Mouse (Mus musculus): ENCODE measurements around the gene Snai1. TPM values are rescaled to one million over a fixed set of nuclear protein-coding genes. Genes with fewer than 3 reads are reported as not detected.

Snai1 gene
- polyA plus RNA-seq, 1 experiment from 2014 or later, result 16.1 TPM

DNA sequence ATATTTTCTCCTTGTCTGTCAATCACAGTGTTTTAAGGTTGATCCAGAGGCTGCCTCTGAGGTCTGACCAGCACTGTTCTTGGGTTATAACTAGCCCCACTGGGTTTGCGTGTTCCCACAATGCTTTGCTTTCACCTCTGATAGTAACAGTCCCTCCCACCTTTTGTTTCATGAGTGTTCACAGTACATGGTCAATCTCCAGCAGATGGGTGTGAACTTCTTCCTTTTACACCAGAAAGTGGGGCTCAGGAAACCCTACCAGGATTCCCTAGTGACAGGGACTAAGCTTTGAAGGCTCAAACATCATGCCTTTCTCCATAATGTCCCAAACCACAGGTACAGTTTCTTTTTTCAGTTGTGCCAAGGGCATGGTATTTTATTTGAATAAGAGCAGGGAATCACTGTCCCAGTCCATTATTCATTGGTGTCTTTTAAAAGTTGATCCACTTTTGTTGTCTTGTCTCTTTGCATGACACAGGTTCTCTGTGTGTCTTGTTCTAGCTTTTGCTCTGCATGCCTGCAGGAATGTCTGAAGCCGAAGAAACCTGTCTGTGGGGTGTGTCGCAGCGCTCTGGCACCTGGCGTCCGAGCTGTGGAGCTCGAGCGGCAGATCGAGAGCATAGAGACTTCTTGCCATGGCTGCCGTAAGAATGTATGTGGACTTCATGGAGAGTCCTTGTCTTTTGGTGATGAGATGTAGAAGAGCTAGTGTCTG is 31.3 kb upstream of the Snai1 start:
- Histone ChIP-seq H3K27ac (no peak overlapping the region), H3K27me3 (replicated peaks) (no peaks in the 10 kb centered on the region), H3K9ac (no peak overlapping the region), H3K36me3 (peaks cover 23% of the 10 kb centered on the region), H3K4me1 (replicated peaks) (peaks cover 35% of the 10 kb centered on the region), H3K4me3 (replicated peaks) (no peak overlapping the region), H3K9me3 (no peaks in the 10 kb centered on the region), H3K4me2 (replicated peaks) (no peak overlapping the region)
- ATAC-seq, result no peak
- WGBS, result 94% methylated on average over 10 of the region's 10 CpGs

DNA sequence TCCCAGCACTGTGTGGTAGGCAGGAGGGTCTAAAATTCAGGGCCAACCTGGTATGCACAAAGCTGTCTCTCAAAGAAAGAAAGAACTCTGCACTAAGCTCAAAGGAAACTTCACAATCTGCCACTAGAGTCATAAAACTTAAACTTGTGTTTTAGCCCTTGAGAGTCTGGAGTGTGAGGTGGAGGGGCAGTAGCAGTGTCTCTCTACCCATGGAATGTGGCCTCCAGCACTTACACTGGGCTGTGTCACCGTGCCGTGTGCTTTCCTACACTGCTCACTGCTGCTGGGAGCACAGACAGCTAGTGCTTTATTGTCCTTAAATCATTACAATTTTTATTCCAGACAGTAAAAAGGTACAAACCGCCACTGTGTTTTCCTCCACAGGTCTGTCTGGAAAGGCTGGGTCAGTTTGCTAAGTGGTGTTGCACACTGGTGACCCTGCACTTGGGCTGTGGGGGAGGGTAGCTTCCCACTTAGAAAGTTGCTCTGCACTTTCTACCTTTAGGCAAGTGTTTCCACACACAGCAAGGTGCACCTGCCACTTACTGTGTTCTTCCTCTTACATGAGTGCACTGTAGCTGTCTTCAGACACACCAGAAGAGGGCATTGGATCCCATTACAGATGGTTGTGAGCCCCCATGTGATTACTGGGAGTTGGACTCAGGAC is 30.1 kb upstream of the Snai1 start:
- WGBS, result 91% methylated on average over 3 of the region's 3 CpGs
- Histone ChIP-seq H3K27ac (no peak overlapping the region), H3K4me1 (replicated peaks) (peaks cover 31% of the 10 kb centered on the region), H3K27me3 (replicated peaks) (no peaks in the 10 kb centered on the region), H3K9ac (no peak overlapping the region), H3K36me3 (peaks cover 34% of the 10 kb centered on the region), H3K4me3 (replicated peaks) (no peak overlapping the region), H3K9me3 (no peaks in the 10 kb centered on the region), H3K4me2 (replicated peaks) (no peak overlapping the region)
- no peak for ATAC-seq

DNA sequence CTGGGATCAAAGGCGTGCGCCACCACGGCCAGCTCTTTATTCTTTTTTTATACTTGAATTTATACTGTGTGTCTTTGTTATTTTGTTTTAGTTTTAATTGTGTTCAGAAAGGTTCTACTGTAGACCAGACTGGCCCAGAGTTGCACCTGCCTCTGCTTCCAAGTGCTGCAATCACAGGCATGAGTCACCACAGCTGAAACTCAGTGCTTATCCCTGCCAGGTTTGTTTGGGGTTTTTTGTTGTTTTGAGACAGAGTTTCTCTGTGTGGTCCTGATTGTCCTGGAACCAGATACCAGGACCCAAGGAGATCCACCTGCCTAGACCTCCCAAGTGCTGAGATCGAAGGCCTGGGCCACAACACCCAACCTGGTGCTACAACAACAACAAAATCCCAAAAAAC is 29.4 kb upstream of the Snai1 start:
- ATAC-seq, result no peak
- no peak overlapping the region for H3K27ac ChIP-seq
- WGBS, result 97% methylated on average over 4 of the region's 4 CpGs

DNA sequence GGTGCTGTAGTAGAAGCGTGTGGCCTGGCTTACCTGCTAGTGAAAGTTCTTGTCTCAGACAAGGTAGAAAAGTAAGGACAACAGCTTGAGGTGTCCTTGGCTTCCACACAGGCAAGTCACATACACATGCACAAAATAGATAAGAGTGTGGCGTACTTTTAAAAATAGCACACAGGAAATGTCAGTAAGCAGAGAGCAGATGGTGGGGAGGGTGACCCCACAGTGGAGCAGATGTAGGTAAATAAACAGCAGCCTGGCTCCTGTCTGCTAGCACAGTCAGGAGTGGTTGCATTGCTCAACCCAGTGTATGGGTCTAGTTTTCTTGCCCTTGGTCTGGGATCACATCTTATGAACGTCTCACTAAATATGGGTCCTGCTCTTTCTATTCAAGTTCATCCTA is 27.5 kb upstream of the Snai1 start:
- peaks cover 54% of the 10 kb centered on the region for H3K36me3 ChIP-seq
- 0 out of 2 replicates have a peak, but pooled peaks have one; percentile 24 for ATAC-seq

More for the DNA sequence above, 29.4 kb upstream of the Snai1 start:
- H3K27me3 ChIP-seq (replicated peaks), result no peaks in the 10 kb centered on the region
- H3K4me1 ChIP-seq (replicated peaks), result peaks cover 29% of the 10 kb centered on the region
- no peak overlapping the region for H3K4me2 ChIP-seq (replicated peaks)
- H3K9ac ChIP-seq, result no peak overlapping the region
- H3K4me3 ChIP-seq (replicated peaks), result no peak overlapping the region
- no peaks in the 10 kb centered on the region for H3K9me3 ChIP-seq
- peaks cover 37% of the 10 kb centered on the region for H3K36me3 ChIP-seq

DNA sequence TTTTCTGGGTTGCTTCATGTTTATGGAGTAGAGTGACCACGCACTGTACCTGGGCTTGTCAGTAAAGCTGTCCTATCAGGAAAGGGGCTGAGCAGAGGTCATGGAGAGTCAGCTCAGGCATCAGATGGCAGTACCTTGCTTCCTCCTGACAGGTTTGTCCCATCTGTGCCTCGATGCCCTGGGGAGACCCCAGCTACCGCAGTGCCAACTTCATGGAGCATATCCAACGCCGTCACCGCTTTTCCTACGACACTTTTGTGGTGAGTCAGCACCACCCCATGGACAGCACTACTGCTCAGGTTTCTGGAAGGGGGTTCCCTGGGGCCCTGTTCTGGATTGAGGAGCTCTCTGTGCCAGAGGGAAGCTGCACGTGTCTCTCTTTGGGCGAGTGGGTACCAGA is 25.6 kb upstream of the Snai1 start:
- H3K4me2 ChIP-seq (replicated peaks), result no peak overlapping the region
- WGBS, result 93% methylated on average over 9 of the region's 9 CpGs
- no peak for ATAC-seq
- peaks cover 63% of the 10 kb centered on the region for H3K36me3 ChIP-seq
- H3K27me3 ChIP-seq (replicated peaks), result no peaks in the 10 kb centered on the region
- H3K27ac ChIP-seq, result no peak overlapping the region
- no peak overlapping the region for H3K9ac ChIP-seq
- H3K4me3 ChIP-seq (replicated peaks), result no peak overlapping the region
- no peaks in the 10 kb centered on the region for H3K9me3 ChIP-seq
- H3K4me1 ChIP-seq (replicated peaks), result 0 out of 2 replicates have a peak, but pooled peaks cover 2% of the 10 kb centered on the region

More for the DNA sequence above, 27.5 kb upstream of the Snai1 start:
- Histone ChIP-seq H3K4me2 (replicated peaks) (no peak overlapping the region), H3K27me3 (replicated peaks) (no peaks in the 10 kb centered on the region), H3K9me3 (no peaks in the 10 kb centered on the region), H3K4me1 (replicated peaks) (peaks cover 13% of the 10 kb centered on the region), H3K9ac (no peak overlapping the region), H3K4me3 (replicated peaks) (no peak overlapping the region), H3K27ac (no peak overlapping the region)
- WGBS, result 77% methylated on average over 3 of the region's 3 CpGs

DNA sequence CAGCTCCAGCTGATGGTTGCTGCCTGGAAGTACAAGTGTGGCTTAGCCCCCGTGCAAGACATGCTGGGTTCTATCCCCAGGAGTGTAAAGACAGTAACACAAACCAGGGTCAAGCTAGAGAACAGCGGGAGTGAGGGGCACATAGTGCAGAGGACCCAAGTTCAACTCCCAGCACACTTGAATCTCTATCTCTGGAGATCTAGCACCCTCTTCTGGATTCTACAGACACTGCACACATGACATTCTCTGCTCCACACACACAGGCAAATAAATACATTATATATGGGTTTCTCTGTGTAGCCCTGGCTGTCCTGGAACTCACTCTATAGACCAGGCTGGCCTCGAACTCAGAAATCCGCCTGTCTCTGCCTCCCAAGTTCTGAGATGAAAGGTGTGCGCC is 25.0 kb upstream of the Snai1 start:
- Histone ChIP-seq H3K27me3 (replicated peaks) (no peaks in the 10 kb centered on the region), H3K36me3 (peaks cover 67% of the 10 kb centered on the region), H3K4me3 (replicated peaks) (no peak overlapping the region), H3K9me3 (no peaks in the 10 kb centered on the region), H3K9ac (no peak overlapping the region), H3K4me1 (replicated peaks) (no peaks in the 10 kb centered on the region), H3K27ac (no peak overlapping the region), H3K4me2 (replicated peaks) (no peak overlapping the region)
- no peak for ATAC-seq
- WGBS, result 92% methylated on average over 5 of the region's 5 CpGs

DNA sequence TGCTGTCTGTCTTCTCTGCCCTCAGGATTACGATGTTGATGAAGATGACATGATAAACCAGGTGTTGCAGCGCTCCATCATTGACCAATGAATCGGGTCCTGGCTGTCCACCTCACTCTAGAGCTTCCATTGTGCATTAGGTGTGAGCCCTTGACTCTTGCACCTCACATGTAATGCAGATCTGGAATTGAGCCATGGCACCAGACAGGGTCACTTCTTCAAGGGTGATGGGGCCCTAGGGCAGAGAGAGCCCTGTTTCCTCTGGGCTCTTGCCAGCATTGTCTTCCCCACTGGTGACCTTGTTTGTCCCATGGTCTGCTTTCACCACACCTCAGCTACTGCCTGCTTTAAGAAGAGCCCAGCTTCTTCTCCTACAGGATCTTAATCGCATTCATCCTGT is 23.4 kb upstream of the Snai1 start:
- no peaks in the 10 kb centered on the region for H3K9me3 ChIP-seq
- no peak overlapping the region for H3K27ac ChIP-seq
- peaks cover 66% of the 10 kb centered on the region for H3K36me3 ChIP-seq
- no peaks in the 10 kb centered on the region for H3K27me3 ChIP-seq (replicated peaks)
- H3K4me3 ChIP-seq (replicated peaks), result no peak overlapping the region
- WGBS, result 96% methylated on average over 4 of the region's 4 CpGs
- H3K4me1 ChIP-seq (replicated peaks), result no peaks in the 10 kb centered on the region
- ATAC-seq, result no peak
- no peak overlapping the region for H3K4me2 ChIP-seq (replicated peaks)
- H3K9ac ChIP-seq, result no peak overlapping the region

GRCm38 (mm10) chr2:167515688-167516087 is 22.3 kb upstream of the Snai1 start:
- no peak overlapping the region for H3K27ac ChIP-seq
- no peak for ATAC-seq
- no peaks in the 10 kb centered on the region for H3K4me1 ChIP-seq (replicated peaks)
- 86% methylated on average over 5 of the region's 5 CpGs for WGBS
- peaks cover 63% of the 10 kb centered on the region for H3K36me3 ChIP-seq
- H3K9me3 ChIP-seq, result no peaks in the 10 kb centered on the region
- no peak overlapping the region for H3K4me3 ChIP-seq (replicated peaks)
- no peaks in the 10 kb centered on the region for H3K27me3 ChIP-seq (replicated peaks)
- no peak overlapping the region for H3K4me2 ChIP-seq (replicated peaks)
- no peak overlapping the region for H3K9ac ChIP-seq

GRCm38 (mm10) chr2:167519606-167520252 is 18.3 kb upstream of the Snai1 start:
- no peaks in the 10 kb centered on the region for H3K27me3 ChIP-seq (replicated peaks)
- no peaks in the 10 kb centered on the region for H3K4me1 ChIP-seq (replicated peaks)
- peaks cover 36% of the 10 kb centered on the region for H3K36me3 ChIP-seq
- H3K9ac ChIP-seq, result no peak overlapping the region
- ATAC-seq, result no peak
- H3K27ac ChIP-seq, result no peak overlapping the region
- H3K4me2 ChIP-seq (replicated peaks), result no peak overlapping the region
- 74% methylated on average over 5 of the region's 5 CpGs for WGBS
- no peaks in the 10 kb centered on the region for H3K9me3 ChIP-seq
- no peak overlapping the region for H3K4me3 ChIP-seq (replicated peaks)

DNA sequence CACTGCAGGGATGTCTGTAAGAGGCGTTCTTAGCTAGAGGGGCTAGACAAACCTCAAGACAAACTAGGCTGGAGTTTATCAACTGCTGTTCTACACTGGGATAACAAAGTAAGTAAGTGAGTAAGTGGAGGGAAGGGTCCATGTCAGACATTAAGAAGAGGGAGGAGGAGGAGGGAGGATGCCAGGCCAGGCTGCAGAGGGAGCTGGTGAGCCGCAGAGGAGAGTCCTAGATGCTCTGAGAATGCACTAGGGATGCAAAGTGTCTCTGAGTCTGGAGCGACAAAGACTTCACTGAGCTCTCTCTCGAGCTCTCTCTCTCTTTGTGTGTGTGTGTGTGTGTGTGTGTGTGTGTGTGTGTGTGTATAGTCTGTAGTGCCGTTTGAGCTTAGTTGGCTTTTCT is 9.7 kb upstream of the Snai1 start:
- no peak for ATAC-seq
- Histone ChIP-seq H3K27me3 (replicated peaks) (no peaks in the 10 kb centered on the region), H3K27ac (no peak overlapping the region), H3K9me3 (no peaks in the 10 kb centered on the region), H3K36me3 (no peaks in the 10 kb centered on the region), H3K4me1 (replicated peaks) (no peaks in the 10 kb centered on the region), H3K4me3 (replicated peaks) (no peak overlapping the region), H3K4me2 (replicated peaks) (no peak overlapping the region), H3K9ac (no peak overlapping the region)
- 19% methylated on average over 5 of the region's 5 CpGs for WGBS

GRCm38 (mm10) chr2:167529935-167530513 is 8.0 kb upstream of the Snai1 start:
- H3K36me3 ChIP-seq, result no peaks in the 10 kb centered on the region
- H3K9ac ChIP-seq, result no peak overlapping the region
- 56% methylated on average over 5 of the region's 5 CpGs for WGBS
- H3K27me3 ChIP-seq (replicated peaks), result no peaks in the 10 kb centered on the region
- H3K9me3 ChIP-seq, result no peaks in the 10 kb centered on the region
- H3K4me3 ChIP-seq (replicated peaks), result no peak overlapping the region
- ATAC-seq, result no peak
- no peak overlapping the region for H3K4me2 ChIP-seq (replicated peaks)
- no peak overlapping the region for H3K27ac ChIP-seq
- no peaks in the 10 kb centered on the region for H3K4me1 ChIP-seq (replicated peaks)

DNA sequence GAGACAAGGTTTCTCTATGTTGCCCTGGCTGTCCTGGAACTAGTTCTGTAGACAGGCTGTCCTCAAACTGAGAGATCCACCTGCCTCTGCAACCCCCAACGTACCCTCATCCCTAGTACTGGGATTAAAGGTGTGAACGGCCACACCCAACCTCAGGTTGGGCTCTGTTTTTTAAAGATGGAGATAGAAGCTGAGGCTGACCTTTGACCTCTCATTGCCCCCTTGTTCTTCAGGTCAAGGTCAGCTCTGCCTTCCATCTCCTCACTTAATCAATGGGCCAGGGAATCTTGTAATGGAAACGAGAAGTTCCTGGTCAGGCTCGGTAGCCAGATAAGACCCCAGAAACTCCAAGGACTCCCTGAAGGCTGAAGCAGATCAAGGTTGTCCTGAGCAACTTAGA is 7.5 kb upstream of the Snai1 start:
- Histone ChIP-seq H3K4me3 (replicated peaks) (no peak overlapping the region), H3K27ac (no peak overlapping the region), H3K36me3 (no peaks in the 10 kb centered on the region), H3K4me1 (replicated peaks) (no peaks in the 10 kb centered on the region), H3K27me3 (replicated peaks) (no peaks in the 10 kb centered on the region), H3K9me3 (no peaks in the 10 kb centered on the region), H3K9ac (no peak overlapping the region), H3K4me2 (replicated peaks) (no peak overlapping the region)
- ATAC-seq, result no peak
- 74% methylated on average over 4 of the region's 4 CpGs for WGBS

All from intestine, embryonic 15.5 days (tissue).